Mouse (Mus musculus): ENCODE results near the gene Hist1h4h. TPM values are rescaled to one million over a fixed set of nuclear protein-coding genes. Genes with fewer than 3 reads are reported as not detected.
A peak's percentile ranks its signal among the peaks of the same experiment; 100 is the strongest.
"Not testable (repeated sequence)": the region's sequence is repeated elsewhere in the genome, so short reads cannot be mapped to it uniquely, and the experiment has no call there.

Hist1h4h gene
- total RNA-seq, 2 experiments from 2014 or later = 492 to 3,110 TPM

DNA sequence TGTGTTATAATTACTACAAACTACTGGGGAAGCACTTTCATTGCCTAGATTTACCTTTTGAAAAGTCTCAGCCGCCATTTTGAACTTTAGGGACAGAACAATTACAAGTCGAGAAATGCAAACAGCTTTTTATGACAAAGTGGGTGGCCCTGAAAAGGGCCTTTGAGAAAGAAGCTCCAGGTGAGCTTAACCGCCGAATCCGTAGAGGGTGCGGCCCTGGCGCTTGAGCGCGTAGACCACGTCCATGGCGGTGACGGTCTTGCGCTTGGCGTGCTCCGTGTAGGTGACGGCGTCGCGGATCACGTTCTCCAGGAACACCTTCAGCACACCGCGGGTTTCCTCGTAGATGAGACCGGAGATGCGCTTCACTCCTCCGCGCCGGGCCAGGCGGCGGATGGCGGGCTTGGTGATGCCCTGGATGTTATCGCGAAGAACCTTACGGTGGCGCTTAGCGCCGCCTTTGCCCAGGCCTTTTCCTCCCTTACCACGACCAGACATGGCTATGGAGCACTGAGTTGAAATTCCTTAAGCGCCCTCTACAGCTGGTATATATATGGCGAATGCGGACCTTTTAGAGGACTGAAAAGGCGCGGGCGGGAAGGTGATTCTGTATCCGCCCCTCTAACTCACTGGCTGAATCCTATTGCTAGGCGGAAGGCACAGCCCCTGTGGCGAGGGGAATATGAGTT is 20.4 kb downstream of the Hist1h4h start, which contains the start of gene Hist1h4f:
TSS of gene Hist1h4f (minus strand) at position 503 of the 689 bp plus-strand sequence.
- ATAC-seq (replicated peaks; ENCODE audit: low FRiP score, poor library complexity, severe bottlenecking) = peak; percentile 52

- ATAC-seq (replicated peaks; ENCODE audit: low FRiP score, poor library complexity, severe bottlenecking) = no peak
Observed at GRCm38 (mm10) chr13:23551931-23552914, 21.4 kb downstream of the Hist1h4h start.

GRCm38 (mm10) chr13:23552962-23553361 is 22.1 kb downstream of the Hist1h4h start, which contains the start of gene Hist1h1d:
Gene Hist1h1d, plus strand, starts transcription at chr13:23553262.
- ATAC-seq (replicated peaks; ENCODE audit: low FRiP score, poor library complexity, severe bottlenecking) = no peak

DNA sequence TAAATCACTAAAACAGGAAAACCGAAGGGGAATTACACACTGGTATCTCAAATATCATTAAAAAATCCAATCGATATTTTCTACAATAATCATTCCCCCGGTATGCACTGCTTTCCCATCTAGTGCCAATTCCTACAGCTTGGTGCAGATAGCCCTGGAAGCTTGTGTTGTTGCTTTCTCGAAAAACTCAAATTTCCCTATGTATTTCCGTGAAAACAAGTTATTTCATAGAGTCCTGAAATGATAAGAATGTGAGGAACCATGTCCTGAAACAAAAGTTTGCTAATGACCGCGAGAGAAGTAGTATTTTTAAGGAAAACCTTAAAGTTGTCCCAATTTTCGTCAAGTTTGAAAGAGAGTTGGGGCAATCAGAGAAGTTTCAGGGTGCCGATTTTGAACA is 23.5 kb downstream of the Hist1h4h start:
- ATAC-seq (replicated peaks; ENCODE audit: low FRiP score, poor library complexity, severe bottlenecking) = no peak

DNA sequence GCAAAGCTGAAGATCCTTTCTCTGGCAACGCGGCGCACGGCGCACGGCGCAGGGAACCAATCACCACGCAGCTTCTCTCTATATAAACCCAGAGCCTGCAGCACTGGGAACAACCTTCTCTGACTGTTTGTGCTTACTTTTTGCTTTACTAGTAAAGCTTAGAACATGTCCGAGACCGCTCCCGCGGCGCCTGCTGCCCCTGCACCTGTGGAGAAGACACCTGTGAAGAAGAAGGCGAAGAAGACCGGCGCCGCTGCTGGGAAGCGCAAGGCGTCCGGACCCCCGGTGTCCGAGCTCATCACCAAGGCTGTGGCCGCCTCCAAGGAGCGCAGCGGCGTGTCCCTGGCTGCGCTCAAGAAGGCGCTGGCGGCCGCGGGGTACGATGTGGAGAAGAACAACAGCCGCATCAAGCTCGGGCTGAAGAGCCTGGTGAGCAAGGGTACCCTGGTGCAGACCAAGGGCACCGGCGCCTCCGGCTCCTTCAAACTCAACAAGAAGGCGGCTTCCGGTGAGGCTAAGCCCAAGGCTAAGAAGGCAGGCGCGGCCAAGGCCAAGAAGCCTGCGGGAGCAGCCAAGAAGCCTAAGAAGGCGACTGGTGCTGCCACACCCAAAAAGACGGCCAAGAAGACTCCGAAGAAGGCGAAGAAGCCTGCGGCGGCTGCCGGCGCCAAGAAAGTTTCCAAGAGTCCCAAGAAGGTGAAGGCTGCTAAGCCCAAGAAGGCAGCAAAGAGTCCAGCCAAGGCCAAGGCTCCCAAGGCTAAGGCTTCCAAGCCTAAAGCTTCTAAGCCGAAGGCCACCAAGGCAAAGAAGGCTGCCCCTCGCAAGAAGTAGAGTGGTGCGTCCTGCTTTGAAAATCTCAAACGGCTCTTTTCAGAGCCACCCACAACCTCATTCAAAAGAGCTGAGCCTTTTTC is 24.3 kb downstream of the Hist1h4h start:
- ATAC-seq (replicated peaks; ENCODE audit: low FRiP score, poor library complexity, severe bottlenecking) = peak; percentile 51

DNA sequence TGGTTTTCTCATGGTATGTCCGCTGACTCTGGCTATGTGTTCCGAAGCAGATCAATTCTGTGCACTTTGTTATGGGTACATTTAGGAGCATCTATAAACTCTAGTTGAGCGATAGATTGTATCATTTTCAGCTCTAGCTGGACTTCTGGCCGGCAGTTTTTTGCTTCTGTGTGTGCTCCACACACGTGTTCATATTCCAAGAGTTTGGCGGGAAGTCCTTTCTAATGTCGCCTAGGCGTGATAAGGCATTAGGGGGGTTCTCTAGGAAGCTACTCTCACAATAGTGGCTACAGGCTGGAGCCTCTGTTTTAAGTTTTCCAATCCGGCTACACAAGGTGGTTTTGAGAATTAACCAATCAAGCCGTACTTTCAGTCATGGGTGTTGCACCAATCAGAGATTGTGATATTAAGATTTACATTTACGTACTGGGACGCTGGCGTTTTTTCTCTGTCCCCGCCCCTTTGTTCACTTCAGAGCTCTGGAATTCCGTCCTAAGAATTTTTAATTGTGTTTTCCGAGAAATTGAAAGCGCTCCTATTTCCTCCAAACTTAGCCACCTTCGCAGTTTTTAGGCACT is 25.1 kb downstream of the Hist1h4h start:
- ATAC-seq (replicated peaks; ENCODE audit: low FRiP score, poor library complexity, severe bottlenecking) = peak; percentile 62

- ATAC-seq (replicated peaks; ENCODE audit: low FRiP score, poor library complexity, severe bottlenecking) = no peak
Observed at GRCm38 (mm10) chr13:23556906-23557305, 26.1 kb downstream of the Hist1h4h start.

DNA sequence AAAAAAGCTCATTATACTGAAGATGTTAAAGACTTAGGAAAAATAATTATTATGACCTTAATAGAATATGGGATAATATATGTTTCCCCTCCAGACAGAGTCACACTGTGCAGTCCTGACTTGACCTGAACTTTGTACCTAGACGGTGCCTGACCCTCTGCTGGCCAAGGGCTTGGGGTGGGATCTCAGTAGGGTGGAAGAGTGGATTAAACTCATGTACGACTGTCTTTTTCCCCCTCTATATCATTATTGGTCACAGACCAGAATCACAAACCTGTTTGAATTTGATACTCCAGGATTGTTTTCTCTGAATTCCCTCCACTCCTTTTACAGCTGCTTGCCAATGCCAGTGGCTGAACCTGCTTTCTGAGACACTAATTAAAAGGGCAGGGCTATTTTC is 29.8 kb downstream of the Hist1h4h start:
- ATAC-seq (replicated peaks; ENCODE audit: low FRiP score, poor library complexity, severe bottlenecking) = not testable (repeated sequence)

DNA sequence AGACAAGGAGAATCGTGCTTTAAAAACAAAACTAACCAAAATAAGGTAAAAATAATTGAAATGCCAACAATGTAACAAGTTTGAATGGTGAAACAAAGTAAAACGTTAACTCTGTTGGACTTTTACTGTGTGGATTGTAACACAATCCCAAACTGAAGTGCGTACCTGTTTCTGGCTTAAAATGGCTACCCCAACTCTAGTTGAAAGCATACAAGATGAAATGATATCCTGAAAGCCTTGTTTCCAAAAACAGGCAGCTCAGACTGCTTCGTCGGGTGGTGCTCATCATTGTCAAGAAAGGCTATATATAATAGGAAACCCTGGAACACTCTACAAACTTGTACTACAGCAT is 30.7 kb downstream of the Hist1h4h start:
- ATAC-seq (replicated peaks; ENCODE audit: low FRiP score, poor library complexity, severe bottlenecking) = peak; percentile 53

- ATAC-seq (replicated peaks; ENCODE audit: low FRiP score, poor library complexity, severe bottlenecking) = peak; percentile 86
Observed at GRCm38 (mm10) chr13:23561883-23562659, 31.2 kb downstream of the Hist1h4h start, which contains the start of gene Hist1h3e. Gene Hist1h3e, minus strand, starts transcription at chr13:23562369.

GRCm38 (mm10) chr13:23562699-23563462 is 32.0 kb downstream of the Hist1h4h start:
- ATAC-seq (replicated peaks; ENCODE audit: low FRiP score, poor library complexity, severe bottlenecking) = peak; percentile 68

DNA sequence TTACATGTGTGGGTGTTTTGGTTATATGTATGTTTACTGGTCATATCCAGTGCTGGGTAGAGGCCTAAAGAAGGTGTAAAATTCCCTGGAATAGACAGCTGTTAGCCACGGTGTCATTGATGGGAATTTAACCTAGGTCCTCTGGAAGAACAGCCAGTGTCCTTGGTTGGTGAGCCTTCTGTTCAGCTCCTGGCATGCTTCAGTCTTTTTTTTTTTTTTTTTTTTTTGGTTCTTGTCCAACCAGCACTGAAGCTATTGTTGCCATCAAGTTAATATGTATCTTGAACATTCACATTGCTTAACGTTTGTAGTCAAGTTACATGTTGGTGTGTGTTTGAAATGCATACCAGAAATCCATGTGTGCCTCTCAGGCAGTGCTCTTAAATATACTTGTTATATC is 33.6 kb downstream of the Hist1h4h start:
- no peak for ATAC-seq (replicated peaks; ENCODE audit: low FRiP score, poor library complexity, severe bottlenecking)

- not testable (repeated sequence) for ATAC-seq (replicated peaks; ENCODE audit: low FRiP score, poor library complexity, severe bottlenecking)
Observed at GRCm38 (mm10) chr13:23570261-23571021, 39.6 kb downstream of the Hist1h4h start.

DNA sequence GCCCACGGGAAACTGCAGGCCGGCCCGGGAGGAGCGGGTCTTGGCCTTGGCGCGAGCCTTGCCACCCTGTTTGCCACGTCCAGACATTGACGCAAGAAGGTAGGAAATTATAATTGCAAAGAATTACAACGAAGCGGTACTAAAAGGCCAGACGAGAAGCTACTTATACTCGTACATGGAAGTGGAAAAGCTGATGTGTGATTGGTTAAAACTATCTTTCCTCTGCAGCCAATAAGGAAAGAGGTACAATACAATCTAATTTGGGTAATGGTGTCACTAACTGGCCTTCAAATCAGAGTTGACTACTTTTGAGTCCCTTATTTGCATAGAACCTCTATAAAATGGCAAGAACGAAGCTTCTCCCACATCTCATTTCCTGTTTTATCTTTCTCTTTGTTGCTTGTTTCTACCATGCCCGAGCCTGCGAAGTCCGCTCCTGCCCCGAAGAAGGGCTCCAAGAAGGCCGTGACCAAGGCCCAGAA is 40.2 kb downstream of the Hist1h4h start, which contains the start of the genes Hist1h2ae and Hist1h2bg:
TSS of gene Hist1h2ae (minus strand) at position 199 of the 482 bp plus-strand sequence.
TSS of gene Hist1h2bg (plus strand) at position 375 of the 482 bp plus-strand sequence.
- ATAC-seq (replicated peaks; ENCODE audit: low FRiP score, poor library complexity, severe bottlenecking) = peak; percentile 73

DNA sequence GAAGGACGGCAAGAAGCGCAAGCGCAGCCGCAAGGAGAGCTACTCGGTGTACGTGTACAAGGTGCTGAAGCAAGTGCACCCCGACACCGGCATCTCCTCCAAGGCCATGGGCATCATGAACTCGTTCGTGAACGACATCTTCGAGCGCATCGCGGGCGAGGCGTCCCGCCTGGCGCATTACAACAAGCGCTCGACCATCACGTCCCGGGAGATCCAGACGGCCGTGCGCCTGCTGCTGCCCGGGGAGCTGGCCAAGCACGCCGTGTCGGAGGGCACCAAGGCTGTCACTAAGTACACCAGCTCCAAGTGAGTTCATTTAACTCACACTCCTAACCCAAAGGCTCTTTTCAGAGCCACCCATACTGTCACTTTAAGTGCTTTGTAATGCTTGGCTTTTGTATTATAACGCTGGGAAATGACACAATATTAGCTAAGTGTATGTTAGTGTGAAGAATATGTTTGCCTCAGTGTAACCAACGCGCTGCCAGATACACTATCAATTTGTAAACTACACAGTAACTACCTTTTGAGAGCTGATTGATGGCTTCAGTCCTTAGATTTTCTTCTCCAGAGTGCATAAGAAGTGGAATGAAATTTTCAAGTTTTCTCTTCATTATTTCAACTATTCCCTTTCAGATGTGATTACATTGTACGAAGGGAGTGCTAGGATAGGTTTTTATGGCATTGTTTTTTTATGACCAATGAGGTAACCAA is 40.8 kb downstream of the Hist1h4h start:
- peak; percentile 13; the same call in 1 of the 2 replicates for ATAC-seq (replicated peaks; ENCODE audit: low FRiP score, poor library complexity, severe bottlenecking)
